Mouse (Mus musculus): ENCODE results near the gene Naf1. TPM values are rescaled to one million over a fixed set of nuclear protein-coding genes. Genes with fewer than 3 reads are reported as not detected.

Naf1 gene
- polyA plus RNA-seq (2016; fragmentation: Nextera tagmentation; extraction: Ambion mirVana): 3.8 and 4.4 TPM in 2 replicates

DNA sequence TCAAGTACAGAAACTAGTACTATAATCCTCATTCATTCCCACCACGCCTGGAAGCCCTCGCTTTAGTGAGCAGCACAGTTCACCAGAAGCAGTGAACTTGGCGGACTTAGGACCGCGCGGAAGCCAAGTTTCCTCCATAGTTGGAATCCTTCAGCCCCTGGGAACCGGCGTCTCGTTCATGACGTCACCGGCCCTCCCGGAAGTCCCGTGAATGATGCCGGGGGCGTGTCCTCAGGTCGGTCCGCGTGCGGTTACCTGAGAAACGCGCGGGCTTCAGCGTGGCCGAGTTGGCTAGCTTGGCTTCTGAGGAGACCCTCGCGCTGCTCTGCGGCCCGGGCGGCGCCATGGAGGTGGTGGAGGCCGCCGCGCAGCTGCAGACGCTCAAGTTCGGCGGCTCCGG is at the start of gene Naf1:
TSS of gene Naf1 (plus strand) at position 195 of the 400 bp plus-strand sequence.
- H3K27me3 ChIP-seq (replicated peaks): no peaks in the 10 kb centered on the region

GRCm38 (mm10) chr8:66860921-66861588 is 1.0 kb downstream of the Naf1 start:
- Histone ChIP-seq H3K9me3 (replicated peaks) (no peaks in the 10 kb centered on the region), H3K9ac (peak overlapping the region; percentile 87), H3K36me3 (peaks cover 14% of the 10 kb centered on the region), H3K4me1 (peaks cover 22% of the 10 kb centered on the region), H3K27ac (peak overlapping the region; percentile 56), H3K4me3 (peak overlapping the region; percentile 85), H3K27me3 (replicated peaks) (no peaks in the 10 kb centered on the region), H3K4me2 (peak overlapping the region; percentile 95)
- ATAC-seq: peak; percentile 66
- WGBS (ENCODE audit: insufficient replicate concordance): under 1% methylated on average over 46 of the region's 46 CpGs

More for the DNA sequence above, at the start of gene Naf1:
- H3K9me3 ChIP-seq (replicated peaks): no peaks in the 10 kb centered on the region
- H3K4me3 ChIP-seq: peak within 1 kb of the TSS; percentile 85
- peak within 1 kb of the TSS; percentile 95 for H3K4me2 ChIP-seq
- peaks cover 22% of the 10 kb centered on the region for H3K4me1 ChIP-seq
- peak; percentile 92 for ATAC-seq
- under 1% methylated on average over 37 of the region's 37 CpGs for WGBS (ENCODE audit: insufficient replicate concordance)
- peaks cover 9% of the 10 kb centered on the region for H3K36me3 ChIP-seq
- H3K9ac ChIP-seq: peak within 1 kb of the TSS; percentile 87
- peak within 1 kb of the TSS; percentile 69 for H3K27ac ChIP-seq

GRCm38 (mm10) chr8:66861589-66862500 is 1.8 kb downstream of the Naf1 start:
- Histone ChIP-seq H3K4me2 (peak overlapping the region; percentile 95), H3K4me3 (peak overlapping the region; percentile 85), H3K4me1 (peaks cover 22% of the 10 kb centered on the region), H3K9ac (peak overlapping the region; percentile 87), H3K27me3 (replicated peaks) (no peaks in the 10 kb centered on the region), H3K36me3 (peaks cover 20% of the 10 kb centered on the region), H3K9me3 (replicated peaks) (no peaks in the 10 kb centered on the region), H3K27ac (no peak overlapping the region)
- 26% methylated on average over 5 of the region's 5 CpGs for WGBS (ENCODE audit: insufficient replicate concordance)
- ATAC-seq: no peak

DNA sequence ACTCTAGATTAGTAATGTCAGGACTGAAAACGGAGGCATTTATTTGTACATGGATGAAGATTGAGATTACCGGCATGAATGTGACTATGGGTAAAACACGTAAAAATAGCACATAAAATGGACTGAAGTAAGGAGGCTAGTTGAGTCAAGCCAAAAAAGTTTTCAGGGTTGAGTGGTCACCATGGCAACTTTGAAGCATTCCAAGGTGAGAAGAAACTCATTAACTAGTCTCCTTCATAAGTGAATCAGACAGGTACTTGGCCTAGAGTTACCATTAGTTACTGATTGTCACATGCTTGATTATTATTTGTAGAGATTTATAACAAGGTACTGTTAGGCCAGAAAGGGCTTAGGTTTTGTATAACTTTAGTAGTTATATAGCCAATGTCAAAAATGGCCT is 3.7 kb downstream of the Naf1 start:
- no peaks in the 10 kb centered on the region for H3K27me3 ChIP-seq (replicated peaks)
- H3K27ac ChIP-seq: no peak overlapping the region
- peaks cover 29% of the 10 kb centered on the region for H3K36me3 ChIP-seq
- H3K4me1 ChIP-seq: peaks cover 22% of the 10 kb centered on the region
- no peak overlapping the region for H3K9ac ChIP-seq
- 78% methylated on average over 3 of the region's 3 CpGs for WGBS (ENCODE audit: insufficient replicate concordance)
- H3K4me3 ChIP-seq: no peak overlapping the region
- no peaks in the 10 kb centered on the region for H3K9me3 ChIP-seq (replicated peaks)
- no peak overlapping the region for H3K4me2 ChIP-seq
- ATAC-seq: no peak

DNA sequence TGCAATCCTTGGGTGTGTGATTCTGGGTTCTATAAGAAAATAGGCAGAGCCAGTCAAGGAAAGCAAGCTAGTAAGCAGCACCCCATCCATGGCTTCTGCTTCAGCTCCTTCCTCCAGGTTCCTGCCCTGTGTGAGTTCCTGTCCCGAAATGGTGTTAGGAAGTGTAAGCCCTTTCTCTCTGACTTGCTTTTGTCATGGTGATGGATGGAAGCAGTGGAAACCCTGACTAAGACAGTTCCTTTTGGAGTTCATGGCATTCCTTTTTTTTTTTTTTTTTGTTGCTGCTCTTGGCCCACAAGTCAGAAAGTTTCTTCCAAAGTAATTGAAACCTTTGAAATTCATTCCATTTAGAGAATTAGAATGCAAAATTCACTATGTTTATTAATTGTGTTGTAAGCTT is 5.1 kb downstream of the Naf1 start:
- ATAC-seq: no peak
- no peaks in the 10 kb centered on the region for H3K9me3 ChIP-seq (replicated peaks)
- no peak overlapping the region for H3K4me3 ChIP-seq
- 58% methylated on average over 1 of the region's 1 CpGs for WGBS (ENCODE audit: insufficient replicate concordance)
- H3K9ac ChIP-seq: no peak overlapping the region
- peaks cover 19% of the 10 kb centered on the region for H3K4me1 ChIP-seq
- H3K27me3 ChIP-seq (replicated peaks): no peaks in the 10 kb centered on the region
- H3K36me3 ChIP-seq: peaks cover 29% of the 10 kb centered on the region
- H3K4me2 ChIP-seq: no peak overlapping the region
- no peak overlapping the region for H3K27ac ChIP-seq

DNA sequence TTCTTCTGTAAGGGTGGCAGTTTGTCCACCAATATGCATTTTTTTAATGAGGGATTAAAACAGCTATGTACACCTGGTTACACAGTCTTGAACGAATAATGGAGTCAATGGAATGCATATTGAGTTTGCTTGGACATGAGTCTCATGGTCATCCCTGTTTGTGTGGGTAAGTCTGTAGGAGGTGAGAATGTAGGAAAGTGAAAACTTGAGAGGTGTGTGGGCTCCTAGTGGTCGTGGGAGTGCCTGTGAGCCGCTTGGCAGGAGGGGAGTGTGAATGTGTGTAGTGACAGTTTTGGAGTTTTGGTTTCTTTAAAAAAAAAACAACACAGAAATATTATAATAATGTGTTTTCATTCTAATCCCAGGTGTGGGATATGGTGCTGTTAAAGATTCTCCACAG is 7.7 kb downstream of the Naf1 start:
- ATAC-seq: no peak
- WGBS (ENCODE audit: insufficient replicate concordance): 60% methylated on average over 3 of the region's 3 CpGs

DNA sequence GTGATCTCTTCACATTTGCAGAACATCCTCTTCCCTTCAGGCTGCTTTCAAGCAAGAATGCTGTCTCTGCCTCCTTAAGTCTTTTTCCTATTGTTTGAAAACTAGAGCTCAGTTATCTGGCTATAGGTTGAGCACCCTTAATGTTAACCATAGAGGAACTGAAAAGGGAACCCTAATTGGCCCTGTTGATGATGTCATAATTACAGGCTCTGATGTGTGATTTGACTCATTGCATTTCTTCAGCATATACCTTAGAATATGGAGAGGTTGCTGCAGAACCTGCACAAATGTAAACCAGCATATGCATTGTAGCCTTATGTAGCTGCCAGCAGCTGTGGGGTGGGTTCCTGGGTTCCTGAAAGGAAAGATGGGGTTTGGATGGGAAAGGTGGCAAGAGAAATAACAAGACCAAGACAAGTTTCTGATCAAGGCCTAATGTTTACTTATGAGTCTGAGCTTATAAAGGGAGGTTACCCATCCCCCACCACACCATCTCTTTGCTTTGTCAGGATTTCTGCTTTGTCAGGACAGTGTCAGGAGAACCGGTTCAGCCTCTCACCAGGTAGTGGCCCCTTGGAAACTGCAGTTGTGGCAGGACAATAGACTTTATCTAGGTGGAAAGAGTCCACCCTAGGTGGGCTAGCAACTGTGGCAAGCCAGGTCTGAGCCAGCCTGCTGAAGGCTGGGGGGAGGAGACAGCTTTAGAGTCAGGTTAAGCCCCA is 9.4 kb downstream of the Naf1 start:
- Histone ChIP-seq H3K27ac (no peak overlapping the region), H3K36me3 (peaks cover 26% of the 10 kb centered on the region), H3K4me3 (no peak overlapping the region), H3K4me1 (no peaks in the 10 kb centered on the region), H3K9ac (no peak overlapping the region), H3K9me3 (replicated peaks) (no peaks in the 10 kb centered on the region), H3K4me2 (no peak overlapping the region), H3K27me3 (replicated peaks) (no peaks in the 10 kb centered on the region)
- WGBS (ENCODE audit: insufficient replicate concordance): 42% methylated on average over 1 of the region's 1 CpGs
- ATAC-seq: no peak

More for the DNA sequence above, 7.7 kb downstream of the Naf1 start:
- Histone ChIP-seq H3K4me2 (no peak overlapping the region), H3K4me1 (no peaks in the 10 kb centered on the region), H3K9ac (no peak overlapping the region), H3K36me3 (peaks cover 29% of the 10 kb centered on the region), H3K4me3 (no peak overlapping the region), H3K27me3 (replicated peaks) (no peaks in the 10 kb centered on the region), H3K9me3 (replicated peaks) (no peaks in the 10 kb centered on the region), H3K27ac (no peak overlapping the region)

GRCm38 (mm10) chr8:66883866-66884265 is 23.8 kb downstream of the Naf1 start:
- H3K27ac ChIP-seq: no peak overlapping the region
- WGBS (ENCODE audit: insufficient replicate concordance): 56% methylated on average over 1 of the region's 1 CpGs
- H3K4me1 ChIP-seq: no peaks in the 10 kb centered on the region
- no peak overlapping the region for H3K4me2 ChIP-seq
- H3K4me3 ChIP-seq: no peak overlapping the region
- peaks cover 28% of the 10 kb centered on the region for H3K36me3 ChIP-seq
- no peaks in the 10 kb centered on the region for H3K27me3 ChIP-seq (replicated peaks)
- no peaks in the 10 kb centered on the region for H3K9me3 ChIP-seq (replicated peaks)
- no peak overlapping the region for H3K9ac ChIP-seq
- no peak for ATAC-seq

DNA sequence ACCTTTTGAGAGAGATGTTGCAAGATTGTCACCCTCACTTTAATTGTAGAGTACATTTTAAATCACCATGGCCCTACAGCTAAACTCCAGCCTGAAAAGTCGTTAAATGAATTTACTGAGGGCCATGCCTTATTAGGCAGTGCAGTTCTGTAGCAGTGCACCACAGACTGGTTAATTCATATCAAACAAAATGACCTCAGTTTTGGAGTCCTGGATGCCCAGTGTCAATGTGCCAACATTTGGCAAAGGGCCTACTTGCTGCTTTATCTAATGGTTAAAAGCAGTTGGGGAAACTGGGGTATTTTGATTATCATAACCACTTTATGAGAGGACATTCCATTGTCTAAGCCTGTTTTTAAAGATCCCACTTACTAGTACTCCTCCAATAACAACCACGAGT is 31.9 kb downstream of the Naf1 start:
- ATAC-seq: no peak
- Histone ChIP-seq H3K27me3 (replicated peaks) (no peaks in the 10 kb centered on the region), H3K4me3 (no peak overlapping the region), H3K36me3 (peaks cover 22% of the 10 kb centered on the region), H3K4me1 (no peaks in the 10 kb centered on the region), H3K4me2 (no peak overlapping the region), H3K9ac (no peak overlapping the region), H3K9me3 (replicated peaks) (no peaks in the 10 kb centered on the region), H3K27ac (no peak overlapping the region)
- 72% methylated on average over 2 of the region's 2 CpGs for WGBS (ENCODE audit: insufficient replicate concordance)

DNA sequence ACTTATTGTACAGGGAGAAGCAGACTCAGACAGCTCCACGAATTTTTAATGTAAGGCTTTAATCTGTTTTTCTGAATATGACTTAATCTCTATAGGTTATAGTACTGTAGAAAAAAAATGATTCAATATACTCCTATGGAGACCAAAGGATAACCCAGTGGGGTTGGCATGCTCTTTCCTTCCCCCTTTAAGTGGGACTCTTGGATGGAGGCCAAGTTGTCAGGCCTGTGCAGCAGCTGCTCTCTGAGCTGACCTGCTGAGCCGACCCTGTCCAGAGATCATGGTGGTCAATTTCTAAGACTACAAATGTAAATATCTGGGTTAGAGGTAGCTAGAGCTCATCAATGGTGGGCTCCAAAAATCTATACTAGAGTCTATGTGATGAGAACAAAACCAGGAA is 45.0 kb downstream of the Naf1 start:
- Histone ChIP-seq H3K4me1 (no peaks in the 10 kb centered on the region), H3K9me3 (replicated peaks) (no peaks in the 10 kb centered on the region), H3K27ac (no peak overlapping the region), H3K9ac (no peak overlapping the region), H3K27me3 (replicated peaks) (no peaks in the 10 kb centered on the region), H3K4me3 (no peak overlapping the region), H3K36me3 (no peaks in the 10 kb centered on the region), H3K4me2 (no peak overlapping the region)
- 71% methylated on average over 2 of the region's 2 CpGs for WGBS (ENCODE audit: insufficient replicate concordance)
- no peak for ATAC-seq

DNA sequence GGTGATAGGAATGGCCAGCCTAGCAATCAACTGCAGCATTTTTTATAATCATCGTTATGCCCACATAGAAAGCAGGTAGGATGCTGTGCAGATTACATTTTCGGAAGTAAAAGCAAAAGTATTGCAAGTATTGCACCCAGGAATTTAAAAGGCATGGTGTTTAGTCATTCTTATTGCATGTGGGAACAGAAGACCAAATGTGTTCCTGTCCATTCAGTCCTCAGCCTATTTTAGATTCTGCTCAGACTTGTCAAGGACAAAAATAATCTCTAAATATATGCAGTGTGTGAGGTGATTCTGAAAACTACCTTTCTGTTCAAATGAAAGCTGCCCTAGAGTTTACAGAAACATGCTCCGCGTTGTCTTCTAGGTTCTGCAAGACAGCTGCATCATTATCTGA is 45.5 kb downstream of the Naf1 start:
- Histone ChIP-seq H3K4me2 (no peak overlapping the region), H3K27me3 (replicated peaks) (no peaks in the 10 kb centered on the region), H3K9me3 (replicated peaks) (no peaks in the 10 kb centered on the region), H3K36me3 (no peaks in the 10 kb centered on the region), H3K9ac (no peak overlapping the region), H3K27ac (no peak overlapping the region), H3K4me3 (no peak overlapping the region), H3K4me1 (no peaks in the 10 kb centered on the region)
- ATAC-seq: no peak
- WGBS (ENCODE audit: insufficient replicate concordance): 76% methylated on average over 4 of the region's 4 CpGs

DNA sequence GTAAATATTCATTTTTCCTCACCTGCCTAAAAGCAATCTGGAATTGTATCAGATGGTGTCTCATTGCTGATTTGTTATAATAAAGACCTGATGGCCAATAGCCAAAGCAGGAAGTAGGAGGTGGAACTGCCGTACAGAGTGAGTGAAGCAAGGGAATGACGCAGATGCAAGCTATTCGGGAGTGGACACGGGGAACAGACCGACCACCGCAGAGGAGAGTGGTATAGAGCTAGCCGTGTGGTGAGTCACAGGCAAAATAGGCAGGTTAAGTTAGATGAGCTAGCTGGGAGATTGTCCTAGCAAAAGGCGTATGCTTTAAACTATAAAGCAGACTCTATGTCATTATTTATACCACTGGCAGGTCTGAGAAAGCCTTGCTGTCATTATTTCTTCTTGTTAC is 46.1 kb downstream of the Naf1 start:
- Histone ChIP-seq H3K4me1 (no peaks in the 10 kb centered on the region), H3K9me3 (replicated peaks) (no peaks in the 10 kb centered on the region), H3K27ac (no peak overlapping the region), H3K9ac (no peak overlapping the region), H3K4me2 (no peak overlapping the region), H3K36me3 (no peaks in the 10 kb centered on the region), H3K4me3 (no peak overlapping the region), H3K27me3 (replicated peaks) (no peaks in the 10 kb centered on the region)
- no peak for ATAC-seq
- 72% methylated on average over 8 of the region's 8 CpGs for WGBS (ENCODE audit: insufficient replicate concordance)

Data from liver, embryonic 12.5 days (tissue).